Mouse (Mus musculus) Patski (cell line): ENCODE measurements around the gene Padi4. TPM values are rescaled to one million over a fixed set of nuclear protein-coding genes. Genes with fewer than 3 reads are reported as not detected.

ENCODE experiments used
- ATAC-seq: fragments of 100-300 bp; one replicate; pipeline ENCODE4 v1.8.0; 2021
- CTCF ChIA-PET: fragments of 350-600 bp; sonication (Branson Sonifier 250); formaldehyde crosslinking; loops from one replicate; lab custom pipeline; 2022; ENCODE audit warnings: inconsistent platforms; lab: Charles Lee
- POLR2A ChIA-PET: fragments of 350-600 bp; sonication (Branson Sonifier 250); formaldehyde crosslinking; loops from one replicate; lab custom pipeline; 2022; ENCODE audit warnings: antibody characterized with exemption, inconsistent platforms; lab: Charles Lee
- DNase-seq: peaks from one replicate; pipeline ENCODE4 v3.0.0-alpha.2; 2011; ENCODE audit warnings: low read depth, low spot score
- H3K27me3 ChIP-seq: fragments of 371-371 bp; one replicate; pipeline ENCODE4 v1.5.1; 2021
- CTCF ChIP-seq: fragments of 100-300 bp; IDR thresholded peaks from one replicate; pipeline ENCODE4 v1.5.1; 2021
- in situ Hi-C: fragments of 300-500 bp; cut with MboI; formaldehyde crosslinking; loops from 3 replicates; pipeline ENCODE4 v1.11.1; 2018; ENCODE audit warnings: low pct_unique_long_range_greater_than_20kb, mixed read lengths
- polyA plus RNA-seq: library from polyadenylated mRNA; unstranded; gene quantifications from one replicate; pipeline ENCODE4 v1.2.3, GENCODE M21; 2021

Padi4 gene
- 0.04 TPM for polyA plus RNA-seq

DNA sequence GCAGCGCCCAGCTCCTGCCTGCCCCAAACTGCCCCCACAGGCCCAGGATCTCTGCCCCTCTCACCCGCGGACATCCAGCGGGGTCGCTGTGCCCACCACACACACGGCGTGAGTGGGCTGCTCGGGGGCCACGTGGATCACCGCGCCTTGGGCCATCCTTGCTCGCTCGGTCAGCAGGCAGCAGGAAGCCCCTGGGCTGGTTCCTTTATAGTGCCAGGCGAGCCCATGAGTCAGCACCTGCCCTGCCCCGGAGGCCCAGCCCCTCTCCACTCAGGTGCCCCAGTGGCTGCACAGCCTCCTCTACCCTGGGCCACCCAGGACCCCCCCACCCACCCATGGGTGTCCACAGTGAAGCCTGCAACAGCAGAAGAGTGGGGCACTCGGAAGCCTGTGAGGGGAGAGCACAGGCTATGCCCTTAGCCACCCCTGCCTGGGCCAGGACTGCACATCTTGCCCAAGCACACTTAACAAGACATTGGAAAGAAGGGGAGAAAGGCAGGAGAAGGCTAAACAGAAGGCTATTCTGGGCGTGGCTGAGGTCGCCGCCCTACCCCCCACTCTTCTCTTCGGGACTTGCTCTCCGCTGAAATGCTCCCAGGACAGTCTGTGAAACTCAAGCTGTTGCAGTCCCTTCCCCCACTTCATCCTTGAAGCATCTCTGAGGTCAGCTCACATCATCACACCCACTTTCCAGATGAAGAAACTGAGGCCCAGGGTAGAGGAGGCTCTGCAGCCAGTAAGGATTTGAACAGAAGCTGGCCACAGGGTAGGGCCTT, at the start of gene Padi4:
Gene Padi4, minus strand, starts transcription at position 212 of the 776 bp plus-strand sequence.
- DNase-seq, result no peak
- POLR2A ChIA-PET, result no interaction called here

DNA sequence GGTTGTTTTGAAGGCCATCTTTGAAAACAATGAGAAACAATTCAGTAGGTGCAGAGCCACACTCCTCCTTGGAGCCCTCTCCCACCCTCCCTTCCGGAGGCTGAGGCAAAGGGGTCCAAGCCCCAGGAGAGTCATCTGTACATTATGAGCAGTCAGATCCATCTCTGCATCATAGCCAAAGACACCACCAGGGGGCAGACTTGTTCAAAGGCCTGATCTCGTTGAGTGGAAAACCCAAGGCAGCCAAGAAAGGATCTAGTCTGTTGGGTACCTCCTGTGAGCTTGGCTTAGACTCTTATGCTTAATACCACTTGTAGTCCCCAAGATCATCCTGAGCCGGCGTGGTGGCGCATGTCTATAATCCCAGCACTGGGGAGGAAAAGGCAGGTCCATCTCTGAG, 48.0 kb upstream of the Padi4 start:
- ChIA-PET CTCF (interaction anchor here (1.1 kb wide), 1 partner anchor 62 kb away, joined by 3 read pairs; no protein-coding TSS in a partner anchor), POLR2A (no interaction called here)
- no peak for ATAC-seq
- no peaks in the 10 kb centered on the region for H3K27me3 ChIP-seq
- in situ Hi-C loops, result no loop called here
- TF ChIP-seq CTCF, result no peak
- no peak for DNase-seq

More for the DNA sequence above, at the start of gene Padi4:
- in situ Hi-C loops, result no loop called here
- CTCF ChIA-PET, result no interaction called here
- H3K27me3 ChIP-seq, result no peaks in the 10 kb centered on the region
- no peak for ATAC-seq
- no peak for TF ChIP-seq CTCF

DNA sequence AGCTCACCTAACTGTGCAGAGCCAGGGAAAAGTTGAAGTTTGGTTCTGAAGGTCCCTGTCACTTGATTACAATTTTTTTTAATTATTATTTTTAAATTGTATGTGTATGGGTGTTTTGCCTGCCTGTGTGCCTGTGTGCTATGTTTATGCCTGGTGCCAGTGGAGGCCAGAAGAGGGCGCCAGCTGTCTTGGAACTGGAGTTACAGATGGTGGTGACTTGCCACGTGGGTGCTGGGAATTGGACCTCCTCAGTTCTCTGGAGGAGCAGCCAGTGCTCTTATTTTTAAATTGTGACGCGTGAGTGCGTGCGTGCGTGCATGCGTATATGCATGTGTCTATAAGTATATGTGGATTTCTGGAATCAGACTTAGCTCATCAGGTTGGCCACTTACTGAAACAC, 43.4 kb upstream of the Padi4 start:
- in situ Hi-C loops, result no loop called here
- H3K27me3 ChIP-seq, result no peaks in the 10 kb centered on the region
- ATAC-seq, result no peak
- ChIA-PET CTCF (interaction anchor here (1.2 to 1.4 kb wide), 2 partner anchors 58 to 85 kb away, joined by 3 read pairs; no protein-coding TSS in a partner anchor), POLR2A (no interaction called here)
- DNase-seq, result no peak
- no peak for TF ChIP-seq CTCF

DNA sequence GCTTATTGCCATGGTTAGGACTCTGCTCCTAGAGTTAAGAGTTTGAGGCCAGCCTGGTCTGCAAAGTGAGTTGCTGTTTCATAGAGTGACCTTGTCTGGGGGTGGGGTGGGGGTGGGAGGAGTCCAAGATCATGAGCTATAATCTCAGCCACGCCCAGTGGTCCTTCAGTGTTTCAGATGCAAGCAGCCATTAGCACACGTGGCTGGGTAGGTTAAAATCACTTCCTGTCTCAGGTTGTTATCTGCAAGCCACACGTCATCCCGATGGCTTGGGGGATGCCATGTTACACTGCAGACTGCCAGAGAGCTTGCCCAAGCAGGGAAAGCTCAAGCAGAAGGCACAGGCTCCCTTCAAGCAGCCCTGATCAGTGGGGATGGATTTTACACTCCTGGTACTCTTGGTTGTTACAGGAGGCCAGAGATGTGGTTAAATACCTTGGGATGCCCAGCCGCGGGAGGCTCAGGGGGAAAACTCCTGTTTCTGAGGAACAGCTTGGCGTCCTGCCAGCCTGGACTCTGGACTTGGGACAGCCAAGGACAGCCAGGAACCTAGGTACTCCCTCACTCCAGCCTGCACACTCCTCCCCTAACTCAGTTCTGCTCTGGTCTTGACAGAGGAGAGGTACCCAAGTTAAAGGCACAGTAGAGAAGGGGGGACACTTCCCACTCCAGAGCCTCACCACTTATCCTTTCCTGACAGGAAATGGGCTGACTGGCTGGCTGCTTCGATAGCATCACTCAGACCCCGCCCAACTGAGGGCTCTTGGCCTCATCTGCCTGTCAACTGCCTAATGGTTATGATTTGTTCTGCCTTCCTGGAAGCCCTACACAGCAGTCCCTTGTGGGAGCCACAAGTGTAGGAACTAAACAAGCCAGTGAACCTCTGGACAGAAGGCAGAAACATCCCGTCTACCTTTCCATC, 42.2 kb upstream of the Padi4 start:
- ChIA-PET CTCF (interaction anchor here (1.2 to 1.4 kb wide), 2 partner anchors 59 to 86 kb away, joined by 3 read pairs; no protein-coding TSS in a partner anchor), POLR2A (no interaction called here)
- in situ Hi-C loops, result no loop called here
- no peak for DNase-seq
- ATAC-seq, result no peak
- H3K27me3 ChIP-seq, result no peaks in the 10 kb centered on the region
- TF ChIP-seq CTCF, result no peak

DNA sequence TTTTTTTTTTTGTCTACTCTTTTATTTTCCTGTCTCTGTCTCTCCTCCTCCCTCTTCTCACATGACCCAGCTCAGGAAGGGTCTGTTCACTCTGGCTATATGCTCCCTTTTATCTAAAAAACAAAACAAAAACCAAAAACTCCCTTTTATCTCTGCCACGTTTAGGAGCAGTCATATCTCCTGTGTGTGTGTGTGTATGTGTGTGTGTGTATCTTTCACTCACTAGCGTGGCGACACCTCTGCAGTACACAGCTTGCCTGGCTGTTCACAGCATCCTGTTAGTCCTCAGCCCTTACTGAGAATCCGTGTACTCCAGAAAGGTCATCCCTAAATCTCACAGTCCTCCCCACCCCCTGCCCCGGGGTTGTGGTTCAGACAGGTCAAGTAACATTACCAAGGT, 41.5 kb upstream of the Padi4 start:
- CTCF ChIA-PET, result interaction anchor here (0.7 kb wide), 1 partner anchor 36 kb away, joined by 3 read pairs; no protein-coding TSS in a partner anchor

DNA sequence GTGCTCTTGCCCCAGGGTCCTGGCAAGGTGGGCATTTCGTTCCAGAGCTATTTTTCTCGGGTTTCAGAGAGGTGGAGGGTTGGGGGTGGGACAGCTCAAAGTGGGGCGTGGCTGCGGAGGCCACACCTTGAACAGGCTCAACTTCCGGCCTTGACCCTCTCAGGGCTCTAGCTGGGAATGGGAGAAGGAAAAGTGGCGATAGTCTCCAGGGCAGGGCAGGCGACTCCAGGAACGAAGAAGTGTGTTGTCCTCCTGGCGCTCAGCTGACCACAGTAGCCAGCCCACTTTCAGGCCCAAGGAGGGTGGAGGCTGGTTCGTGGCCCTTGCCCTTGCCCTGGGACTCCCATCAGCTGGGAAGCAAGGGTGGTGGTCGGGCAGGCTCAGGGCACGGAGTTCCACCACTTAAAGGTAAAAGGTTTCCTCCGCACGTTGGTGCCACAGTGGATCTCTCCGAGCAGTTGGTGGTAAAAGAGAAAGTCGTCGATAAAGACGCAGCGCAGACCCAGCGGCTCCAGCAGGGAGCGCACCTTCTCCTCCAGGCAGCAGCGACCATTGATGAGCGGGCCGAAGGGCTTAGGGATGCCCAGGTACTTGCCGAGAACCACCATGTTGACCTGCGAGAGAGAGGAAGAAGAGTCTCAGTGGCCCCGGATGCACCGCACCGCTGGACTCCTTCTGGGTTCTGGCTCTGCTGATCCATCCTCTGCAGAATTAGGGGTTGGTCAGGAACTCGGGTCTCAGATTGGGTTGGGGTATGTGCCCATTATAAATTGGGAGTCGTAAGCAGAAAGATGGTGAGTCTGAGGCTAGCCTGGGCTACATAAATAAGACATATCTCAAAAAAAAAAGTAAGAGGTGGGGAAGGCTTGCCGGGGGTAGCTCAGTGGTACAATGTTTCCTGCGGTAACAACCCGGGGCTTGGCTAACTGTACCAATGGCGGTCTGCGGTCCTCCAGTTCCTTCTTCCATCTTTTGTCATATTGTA, 40.5 kb upstream of the Padi4 start:
- TF ChIP-seq CTCF, result no peak
- H3K27me3 ChIP-seq, result no peaks in the 10 kb centered on the region
- ChIA-PET CTCF (interaction anchor here (0.7 to 1.2 kb wide), 2 partner anchors 37 to 140 kb away, joined by 3 read pairs; no protein-coding TSS in a partner anchor), POLR2A (interaction anchor here (0.6 kb wide), 1 partner anchor 185 kb away, joined by 3 read pairs; no protein-coding TSS in a partner anchor)
- no peak for ATAC-seq
- in situ Hi-C loops, result no loop called here
- DNase-seq, result no peak

More for the DNA sequence above, 41.5 kb upstream of the Padi4 start:
- in situ Hi-C loops, result no loop called here
- POLR2A ChIA-PET, result interaction anchor here (0.6 kb wide), 1 partner anchor 186 kb away, joined by 3 read pairs; no protein-coding TSS in a partner anchor
- no peaks in the 10 kb centered on the region for H3K27me3 ChIP-seq
- DNase-seq (no peak), ATAC-seq (no peak)
- no peak for TF ChIP-seq CTCF

DNA sequence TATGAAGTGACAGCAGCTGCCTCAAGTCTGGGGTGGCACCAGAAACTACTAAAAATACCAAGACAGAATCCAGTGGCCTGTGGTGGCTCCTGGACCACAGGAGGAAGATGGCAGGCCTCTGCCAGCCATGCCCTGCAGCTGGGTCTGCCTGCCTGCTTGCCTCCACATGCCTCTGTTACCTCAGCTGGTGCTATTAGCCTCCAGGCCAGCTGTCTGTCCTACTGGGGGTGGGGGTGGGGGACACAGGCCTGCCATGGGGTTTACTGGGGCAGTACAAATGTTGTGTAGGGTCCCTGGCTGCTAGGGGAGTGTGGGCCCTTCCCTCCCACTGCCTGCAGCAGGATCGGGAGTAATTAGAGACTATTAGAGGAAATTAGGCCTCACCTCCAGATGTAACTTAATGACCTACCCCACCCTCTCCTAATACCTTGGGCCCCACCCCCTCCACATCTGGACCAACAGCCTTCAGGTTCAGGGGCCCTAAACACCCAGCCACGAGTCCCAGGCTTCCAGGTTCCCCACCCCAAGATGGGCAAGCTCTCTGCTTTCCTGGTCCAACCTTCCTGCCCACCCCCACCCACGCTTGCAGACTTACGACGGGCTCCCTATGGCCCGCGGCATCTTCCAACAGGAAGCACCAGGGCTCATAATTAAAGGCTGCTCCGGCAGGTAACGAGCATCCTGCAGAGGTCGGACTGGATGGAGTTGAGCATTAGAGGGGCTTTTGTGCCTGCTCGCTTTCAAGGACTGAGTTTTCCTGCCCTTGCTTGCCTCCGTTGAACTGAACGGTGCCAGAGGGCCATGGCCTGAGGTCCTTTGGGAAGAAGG, 39.5 kb upstream of the Padi4 start:
- no peak for DNase-seq
- in situ Hi-C loops, result no loop called here
- no peaks in the 10 kb centered on the region for H3K27me3 ChIP-seq
- CTCF ChIA-PET, result interaction anchor here (1.2 kb wide), 1 partner anchor 141 kb away, joined by 3 read pairs; no protein-coding TSS in a partner anchor
- no peak for ATAC-seq
- POLR2A ChIA-PET, result no interaction called here
- TF ChIP-seq CTCF, result no peak

DNA sequence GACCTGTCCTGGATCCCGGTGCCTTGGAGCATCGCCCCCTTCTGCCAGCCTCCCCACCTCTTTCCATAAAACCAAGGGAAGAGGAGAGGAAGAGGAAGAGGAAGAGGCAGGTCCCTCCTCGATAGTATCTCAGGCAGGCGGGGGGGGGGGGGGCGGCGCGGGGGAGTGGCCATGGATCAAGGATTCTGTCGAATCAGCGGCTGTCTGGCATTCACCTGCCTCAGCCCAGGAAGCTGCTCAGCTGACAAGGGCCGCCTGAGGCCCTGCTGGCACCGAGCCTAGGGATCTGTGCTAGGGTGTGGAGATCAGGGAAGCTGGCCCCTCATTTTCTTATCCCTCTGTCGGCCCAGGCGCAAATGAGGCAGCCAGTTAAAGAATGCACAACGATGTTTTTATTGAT, 38.6 kb upstream of the Padi4 start:
- DNase-seq (no peak), ATAC-seq (no peak)
- no peaks in the 10 kb centered on the region for H3K27me3 ChIP-seq
- no peak for TF ChIP-seq CTCF
- ChIA-PET POLR2A (no interaction called here), CTCF (no interaction called here)
- in situ Hi-C loops, result no loop called here

DNA sequence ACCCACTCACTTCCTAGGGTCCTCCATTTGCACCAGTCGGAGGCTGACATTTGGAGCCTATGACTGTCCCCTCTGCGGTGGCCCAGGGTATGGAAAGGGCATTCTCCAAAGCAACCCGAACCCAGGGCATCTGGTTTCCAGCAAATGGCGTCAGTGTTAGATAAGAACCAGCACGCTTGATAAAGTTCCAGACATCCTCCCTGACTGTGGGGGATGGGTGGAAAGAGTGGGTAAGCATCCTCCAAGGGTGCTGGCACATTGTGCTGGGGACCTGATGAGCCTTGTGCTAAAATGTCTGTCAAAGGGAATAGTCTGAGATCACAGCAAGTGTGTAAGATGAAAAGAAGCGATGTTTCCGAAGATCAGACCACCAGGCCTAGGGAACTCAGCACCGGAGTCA, 38.2 kb upstream of the Padi4 start:
- ChIA-PET CTCF (no interaction called here), POLR2A (no interaction called here)
- no peaks in the 10 kb centered on the region for H3K27me3 ChIP-seq
- ATAC-seq (no peak), DNase-seq (no peak)
- in situ Hi-C loops, result no loop called here
- TF ChIP-seq CTCF, result no peak
